Mouse (Mus musculus): Measurements from ENCODE around the gene Stpg1.

The Stpg1 gene

Small RNA genes within 50 kb of the gene (microRNA-seq; reads per million reads assigned to microRNA genes)
- 0 reads per million in 2 experiments for gene Gm25317

Measured in adrenal gland (tissue).